Mouse (Mus musculus): ENCODE measurements around the gene Ctf2. TPM values are rescaled to one million over a fixed set of nuclear protein-coding genes. Genes with fewer than 3 reads are reported as not detected.

Gene Ctf2
- polyA plus RNA-seq (2014; fragmentation: Illumina TruSeq; extraction: RNeasy Lipid Tissue Mini Kit (QIAGEN cat#74804); ENCODE audit: low read depth, low replicate concordance): not detected

GRCm38 (mm10) chr7:127732066-127732465 lies at the start of gene Ctf2:
Gene Ctf2, minus strand, starts transcription at chr7:127732166.

DNA sequence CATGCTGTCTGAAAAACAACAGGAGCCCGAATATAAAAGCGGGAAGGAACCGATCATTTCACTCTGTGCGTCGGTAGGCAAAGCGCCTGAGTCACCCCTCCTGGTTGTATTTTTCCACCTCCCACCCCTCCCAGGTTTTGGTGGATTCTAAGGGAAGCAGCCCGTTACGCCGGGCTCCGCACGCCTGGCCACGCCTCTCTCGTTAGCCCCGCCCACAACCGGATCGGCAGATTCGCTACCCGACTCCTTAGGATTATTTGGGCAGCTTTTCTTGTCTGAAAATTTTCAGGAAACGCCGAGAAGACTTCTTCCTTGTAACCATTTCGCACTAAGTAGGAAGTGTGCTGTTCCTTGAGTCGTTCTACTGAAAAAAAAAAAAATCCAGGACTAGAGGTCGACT lies 44.5 kb upstream of the Ctf2 start, which contains the start of gene Setd1a:
Setd1a (plus strand) TSS at position 245 of the 400 bp plus-strand sequence.

GRCm38 (mm10) chr7:127769651-127770038 lies 37.7 kb upstream of the Ctf2 start, which contains the start of gene Orai3:
Gene Orai3, plus strand, starts transcription at chr7:127769815.

DNA sequence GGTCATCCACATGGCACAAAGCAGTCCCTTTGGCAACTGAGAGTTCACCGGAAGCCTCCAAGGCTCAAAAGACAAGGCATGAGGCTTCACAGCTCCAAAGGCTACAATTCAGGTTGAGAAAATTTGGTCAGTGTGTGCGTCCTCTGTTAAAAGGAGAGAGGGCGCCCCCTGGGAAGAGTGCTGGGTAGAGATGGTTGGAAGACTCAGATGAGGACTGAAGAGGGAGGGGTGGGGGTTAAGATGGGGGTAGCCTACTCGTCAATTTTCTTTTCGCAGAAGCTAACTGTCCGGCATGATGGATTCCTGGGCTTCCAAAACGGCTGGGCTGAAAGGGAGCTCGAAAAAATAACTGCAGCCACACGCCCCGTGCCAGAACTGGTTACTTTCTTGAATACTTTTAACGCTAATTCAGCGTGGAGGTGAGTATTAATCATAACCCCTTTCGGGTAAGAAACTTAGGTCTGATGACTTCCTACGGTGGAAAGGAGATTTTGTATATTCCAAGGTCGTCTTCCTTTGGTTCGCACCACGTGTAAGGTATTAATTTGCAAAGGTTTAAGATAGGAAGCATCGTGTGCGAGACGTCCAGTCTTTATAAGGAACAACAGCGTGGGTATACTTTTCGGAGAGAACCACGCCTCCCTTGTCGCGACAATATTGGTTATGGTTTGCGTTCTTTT lies 12.5 kb upstream of the Ctf2 start, which contains the start of gene Fbxl19:
Fbxl19 (plus strand) TSS at position 178 of the 680 bp plus-strand sequence.

DNA sequence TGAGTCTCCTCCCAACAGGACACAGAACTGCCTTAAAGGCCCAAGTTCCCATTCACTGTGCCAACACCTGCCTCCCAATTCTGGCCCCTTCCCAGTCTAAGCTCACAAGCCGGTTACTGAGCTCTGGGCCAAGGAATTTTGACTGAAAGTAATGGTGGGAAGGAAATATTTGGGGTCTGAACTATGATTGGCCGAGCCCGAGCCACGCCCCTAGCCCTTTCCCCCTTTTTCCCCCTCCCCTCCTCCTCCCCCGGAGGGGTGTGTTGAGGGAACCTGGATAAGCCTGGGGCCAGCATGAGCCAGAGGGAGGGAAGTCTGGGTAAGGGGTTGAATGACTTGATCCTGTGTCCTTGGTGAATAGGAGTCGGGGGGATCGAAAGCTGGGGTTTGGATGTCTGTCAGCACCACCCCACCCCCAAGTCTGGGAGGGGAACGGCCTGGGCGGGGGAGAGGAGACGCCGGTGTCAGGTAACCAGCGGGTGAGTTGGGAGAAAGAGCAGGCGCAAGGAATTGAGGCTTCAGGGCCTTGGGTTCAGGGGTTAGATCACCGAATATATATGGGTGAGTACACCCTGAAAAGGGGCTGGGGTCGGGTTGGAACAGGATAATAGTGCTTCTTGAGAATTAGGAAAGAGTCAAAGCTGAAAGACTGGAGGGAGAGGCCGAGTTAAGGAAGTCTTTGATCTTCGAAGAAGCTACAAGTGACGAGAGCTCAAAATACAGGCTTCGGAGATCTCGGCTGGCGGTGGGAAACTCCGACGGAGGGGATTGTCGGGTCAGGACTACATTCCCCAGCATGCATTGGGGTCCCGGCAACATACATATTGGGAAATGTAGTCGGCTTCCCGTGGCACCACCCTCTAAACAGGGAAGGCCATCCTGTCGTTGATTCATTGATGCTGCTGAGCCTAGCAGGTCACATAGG lies 19.2 kb downstream of the Ctf2 start, which contains the start of gene Ctf1:
Ctf1 (plus strand) TSS at position 276 of the 925 bp plus-strand sequence.

DNA sequence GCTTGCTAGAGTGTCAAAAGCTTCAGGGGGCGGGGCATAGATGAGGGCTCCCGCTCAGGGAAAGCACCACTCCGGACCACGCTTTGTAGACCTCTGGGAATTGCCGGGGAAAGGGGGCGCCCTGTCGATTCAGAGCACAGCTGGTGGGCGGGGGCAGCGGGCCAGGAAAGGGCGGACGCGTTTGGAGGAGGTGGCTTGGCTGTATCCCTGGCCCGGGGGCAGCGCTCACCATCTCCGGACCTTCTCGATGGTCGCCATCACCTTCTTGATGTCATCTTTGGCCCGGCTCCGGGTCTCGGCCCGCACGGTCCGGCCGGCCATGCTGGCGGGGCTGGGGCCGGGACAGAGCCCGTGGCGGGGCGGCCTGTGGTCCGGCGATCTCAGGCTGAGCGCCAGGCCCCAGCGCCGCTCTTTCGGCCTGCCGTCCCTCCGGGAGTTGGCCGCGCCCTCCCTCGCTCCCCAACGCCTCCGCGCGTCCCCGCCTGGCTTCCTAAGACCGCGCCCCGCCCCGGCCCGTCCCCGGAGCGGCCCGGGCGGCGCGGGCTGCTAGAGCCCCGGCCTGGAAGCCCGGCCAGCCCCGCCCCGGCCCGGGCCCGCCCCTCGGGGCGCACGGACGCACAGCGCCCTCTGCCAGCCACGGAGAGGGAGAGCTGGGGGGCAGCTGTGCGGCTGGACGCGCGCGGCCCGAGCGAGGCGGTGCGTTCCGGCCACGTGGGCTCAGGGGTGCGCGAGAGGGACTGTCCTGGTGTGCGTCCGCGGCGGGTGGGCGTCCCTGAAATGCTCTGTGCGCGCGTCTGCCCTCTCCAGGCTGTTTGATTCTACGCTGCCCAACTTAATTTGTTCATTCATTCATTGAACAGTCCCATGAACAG lies 23.5 kb downstream of the Ctf2 start, which contains the start of gene Bcl7c:
Bcl7c (minus strand) TSS at position 727 of the 872 bp plus-strand sequence.

Other genes starting within 250 kb of the Ctf2 start
- 15.8 TPM for gene Srcap, start 220.2 kb downstream of the Ctf2 start, polyA plus RNA-seq (2014; fragmentation: Illumina TruSeq; extraction: RNeasy Lipid Tissue Mini Kit (QIAGEN cat#74804); ENCODE audit: low read depth, low replicate concordance)
- 14.5 TPM for gene Gm42715, start 212.6 kb downstream of the Ctf2 start, polyA plus RNA-seq (2014; fragmentation: Illumina TruSeq; extraction: RNeasy Lipid Tissue Mini Kit (QIAGEN cat#74804); ENCODE audit: low read depth, low replicate concordance)
- not detected for gene Tmem265, start 170.8 kb downstream of the Ctf2 start, polyA plus RNA-seq (2014; fragmentation: Illumina TruSeq; extraction: RNeasy Lipid Tissue Mini Kit (QIAGEN cat#74804); ENCODE audit: low read depth, low replicate concordance)
- 24.2 TPM for gene Phkg2, start 158.8 kb downstream of the Ctf2 start, polyA plus RNA-seq (2014; fragmentation: Illumina TruSeq; extraction: RNeasy Lipid Tissue Mini Kit (QIAGEN cat#74804); ENCODE audit: low read depth, low replicate concordance)
- 10.8 TPM for gene Ccdc189, start 143.6 kb downstream of the Ctf2 start, polyA plus RNA-seq (2014; fragmentation: Illumina TruSeq; extraction: RNeasy Lipid Tissue Mini Kit (QIAGEN cat#74804); ENCODE audit: low read depth, low replicate concordance)
- 30.3 TPM for gene Rnf40, start 143.4 kb downstream of the Ctf2 start, polyA plus RNA-seq (2014; fragmentation: Illumina TruSeq; extraction: RNeasy Lipid Tissue Mini Kit (QIAGEN cat#74804); ENCODE audit: low read depth, low replicate concordance)
- 19.1 TPM for gene Zfp629, start 116.4 kb downstream of the Ctf2 start, polyA plus RNA-seq (2014; fragmentation: Illumina TruSeq; extraction: RNeasy Lipid Tissue Mini Kit (QIAGEN cat#74804); ENCODE audit: low read depth, low replicate concordance)
- 20.2 TPM for gene Bcl7c, start 23.2 kb downstream of the Ctf2 start, polyA plus RNA-seq (2014; fragmentation: Illumina TruSeq; extraction: RNeasy Lipid Tissue Mini Kit (QIAGEN cat#74804); ENCODE audit: low read depth, low replicate concordance)
- 10.0 TPM for gene Ctf1, start 19.4 kb downstream of the Ctf2 start, polyA plus RNA-seq (2014; fragmentation: Illumina TruSeq; extraction: RNeasy Lipid Tissue Mini Kit (QIAGEN cat#74804); ENCODE audit: low read depth, low replicate concordance)
- 3.5 TPM for gene Fbxl19, start 12.4 kb upstream of the Ctf2 start, polyA plus RNA-seq (2014; fragmentation: Illumina TruSeq; extraction: RNeasy Lipid Tissue Mini Kit (QIAGEN cat#74804); ENCODE audit: low read depth, low replicate concordance)
- gene Orai3, start 37.6 kb upstream of the Ctf2 start, polyA plus RNA-seq (2014; fragmentation: Illumina TruSeq; extraction: RNeasy Lipid Tissue Mini Kit (QIAGEN cat#74804); ENCODE audit: low read depth, low replicate concordance): 27.5 TPM
- gene Setd1a, start 44.5 kb upstream of the Ctf2 start, polyA plus RNA-seq (2014; fragmentation: Illumina TruSeq; extraction: RNeasy Lipid Tissue Mini Kit (QIAGEN cat#74804); ENCODE audit: low read depth, low replicate concordance): 13.0 TPM
- not detected for gene Gm49388, start 53.4 kb upstream of the Ctf2 start, polyA plus RNA-seq (2014; fragmentation: Illumina TruSeq; extraction: RNeasy Lipid Tissue Mini Kit (QIAGEN cat#74804); ENCODE audit: low read depth, low replicate concordance)
- gene Hsd3b7, start 68.4 kb upstream of the Ctf2 start, polyA plus RNA-seq (2014; fragmentation: Illumina TruSeq; extraction: RNeasy Lipid Tissue Mini Kit (QIAGEN cat#74804); ENCODE audit: low read depth, low replicate concordance): 31.7 TPM
- 107 TPM for gene Stx4a, start 92.1 kb upstream of the Ctf2 start, polyA plus RNA-seq (2014; fragmentation: Illumina TruSeq; extraction: RNeasy Lipid Tissue Mini Kit (QIAGEN cat#74804); ENCODE audit: low read depth, low replicate concordance)
- gene Stx1b, start 92.4 kb upstream of the Ctf2 start, polyA plus RNA-seq (2014; fragmentation: Illumina TruSeq; extraction: RNeasy Lipid Tissue Mini Kit (QIAGEN cat#74804); ENCODE audit: low read depth, low replicate concordance): 1.1 TPM
- gene Zfp646, start 144.1 kb upstream of the Ctf2 start, polyA plus RNA-seq (2014; fragmentation: Illumina TruSeq; extraction: RNeasy Lipid Tissue Mini Kit (QIAGEN cat#74804); ENCODE audit: low read depth, low replicate concordance): 12.2 TPM
- gene Zfp668, start 144.7 kb upstream of the Ctf2 start, polyA plus RNA-seq (2014; fragmentation: Illumina TruSeq; extraction: RNeasy Lipid Tissue Mini Kit (QIAGEN cat#74804); ENCODE audit: low read depth, low replicate concordance): 3.6 TPM
- gene Prss53, start 158.8 kb upstream of the Ctf2 start, polyA plus RNA-seq (2014; fragmentation: Illumina TruSeq; extraction: RNeasy Lipid Tissue Mini Kit (QIAGEN cat#74804); ENCODE audit: low read depth, low replicate concordance): 2.9 TPM
- not detected for gene Gm21974, start 163.3 kb upstream of the Ctf2 start, polyA plus RNA-seq (2014; fragmentation: Illumina TruSeq; extraction: RNeasy Lipid Tissue Mini Kit (QIAGEN cat#74804); ENCODE audit: low read depth, low replicate concordance)
- gene Vkorc1, start 163.5 kb upstream of the Ctf2 start, polyA plus RNA-seq (2014; fragmentation: Illumina TruSeq; extraction: RNeasy Lipid Tissue Mini Kit (QIAGEN cat#74804); ENCODE audit: low read depth, low replicate concordance): 36.8 TPM
- 90.4 TPM for gene Bckdk, start 171.9 kb upstream of the Ctf2 start, polyA plus RNA-seq (2014; fragmentation: Illumina TruSeq; extraction: RNeasy Lipid Tissue Mini Kit (QIAGEN cat#74804); ENCODE audit: low read depth, low replicate concordance)
- gene Kat8, start 180.3 kb upstream of the Ctf2 start, polyA plus RNA-seq (2014; fragmentation: Illumina TruSeq; extraction: RNeasy Lipid Tissue Mini Kit (QIAGEN cat#74804); ENCODE audit: low read depth, low replicate concordance): 23.7 TPM
- gene Prss8, start 197.9 kb upstream of the Ctf2 start, polyA plus RNA-seq (2014; fragmentation: Illumina TruSeq; extraction: RNeasy Lipid Tissue Mini Kit (QIAGEN cat#74804); ENCODE audit: low read depth, low replicate concordance): not detected
- 16.2 TPM for gene Prss36, start 214.6 kb upstream of the Ctf2 start, polyA plus RNA-seq (2014; fragmentation: Illumina TruSeq; extraction: RNeasy Lipid Tissue Mini Kit (QIAGEN cat#74804); ENCODE audit: low read depth, low replicate concordance)
- gene Fus, start 235.3 kb upstream of the Ctf2 start, polyA plus RNA-seq (2014; fragmentation: Illumina TruSeq; extraction: RNeasy Lipid Tissue Mini Kit (QIAGEN cat#74804); ENCODE audit: low read depth, low replicate concordance): 387 TPM